Mouse (Mus musculus) forebrain, embryonic 11.5 days (tissue): ENCODE results near the gene Rufy4. TPM values are rescaled to one million over a fixed set of nuclear protein-coding genes. Genes with fewer than 3 reads are reported as not detected.

Source experiments
- ATAC-seq: fragments of 200-750 bp; cut with Nextera tagmentation; replicated peaks from 2 replicates; pipeline ENCODE4 v1.8.0; 2017; ENCODE audit warnings: moderate TSS enrichment; ENCODE audit not compliant: low FRiP score
- DNase-seq: peaks from one replicate; pipeline ENCODE4 v3.0.0-alpha.2; 2017; ENCODE audit warnings: low spot score
- H3K27ac ChIP-seq: fragments of 300-500 bp; sonication (generic); 2 replicates; pipeline ENCODE4 v1.5.1; 2014; ENCODE audit warnings: low read depth, low read length
- H3K27me3 ChIP-seq: fragments of 300-500 bp; sonication (generic); 2 replicates; pipeline ENCODE4 v1.6.1; 2014; ENCODE audit warnings: mild to moderate bottlenecking, low read length, mixed read lengths; ENCODE audit not compliant: control insufficient read depth, insufficient read depth
- H3K36me3 ChIP-seq: fragments of 300-500 bp; sonication (generic); 2 replicates; pipeline ENCODE4 v1.6.1; 2014; ENCODE audit warnings: mild to moderate bottlenecking, low read length, moderate library complexity, mixed read lengths; ENCODE audit not compliant: control insufficient read depth, insufficient read depth
- H3K4me1 ChIP-seq: fragments of 300-500 bp; sonication (generic); replicated peaks from 2 replicates; pipeline ENCODE4 v1.6.1; 2014; ENCODE audit warnings: low read length, mixed read lengths; ENCODE audit not compliant: control insufficient read depth, insufficient read depth
- H3K4me2 ChIP-seq: fragments of 300-500 bp; sonication (generic); 2 replicates; pipeline ENCODE4 v1.6.1; 2014; ENCODE audit warnings: low read depth, mild to moderate bottlenecking, low read length, moderate library complexity, mixed read lengths; ENCODE audit not compliant: severe bottlenecking
- H3K4me3 ChIP-seq: fragments of 300-500 bp; sonication (generic); 2 replicates; pipeline ENCODE4 v1.5.1; 2014; ENCODE audit warnings: low read depth, low read length
- H3K9ac ChIP-seq: fragments of 300-500 bp; sonication (generic); 2 replicates; pipeline ENCODE4 v1.6.1; 2014; ENCODE audit warnings: low read length
- H3K9me3 ChIP-seq: fragments of 300-500 bp; sonication (generic); 2 replicates; pipeline ENCODE4 v1.6.1; 2016; ENCODE audit warnings: low read length, mixed read lengths; ENCODE audit not compliant: control insufficient read depth
- WGBS: fragments of 180-500 bp; shearing (Covaris S2); extraction: QIAGEN DNeasy Blood & Tissue Kit; methylation state at CpG from one replicate; pipeline ENCODE4 v1.1.7; 2014; 5-methylcytosine and 5-hydroxymethylcytosine counted together
- polyA plus RNA-seq: library from polyadenylated mRNA; unstranded; fragments of >200 nt; fragmentation: Nextera tagmentation; extraction: Ambion mirVana; gene quantifications from 2 replicates; pipeline ENCODE4 v1.2.1, GENCODE M21; 2014

Rufy4 gene
- polyA plus RNA-seq, 1 experiment from 2014 or later, result 0.24 TPM

- Histone ChIP-seq H3K36me3 (no peaks in the 10 kb centered on the region), H3K9ac (no peak overlapping the region), H3K4me2 (no peak overlapping the region), H3K4me1 (peaks cover 3% of the 10 kb centered on the region; the same call in 1 of the 2 replicates), H3K9me3 (no peaks in the 10 kb centered on the region), H3K4me3 (no peak overlapping the region), H3K27ac (no peak overlapping the region), H3K27me3 (no peaks in the 10 kb centered on the region)
- whole genome bisulfite sequencing, result 74% methylated on average over 1 of the region's 1 CpGs
- DNase-seq (no peak), ATAC-seq (no peak)
Measured at GRCm38 (mm10) chr1:74088569-74088968, 36.8 kb upstream of the Rufy4 start.

- Histone ChIP-seq H3K9ac (no peak overlapping the region), H3K27ac (no peak overlapping the region), H3K4me3 (peak overlapping the region; percentile 7; the same call in 1 of the 2 replicates)
Measured at GRCm38 (mm10) chr1:74090329-74090728, 35.0 kb upstream of the Rufy4 start.

GRCm38 (mm10) chr1:74091138-74091537, 34.2 kb upstream of the Rufy4 start:
- no peak overlapping the region; the same call in 1 of the 2 replicates for H3K4me3 ChIP-seq
- no peaks in the 10 kb centered on the region; the same call in 1 of the 2 replicates for H3K27me3 ChIP-seq
- H3K27ac ChIP-seq, result no peak overlapping the region
- no peak for ATAC-seq
- peaks cover 3% of the 10 kb centered on the region; the same call in 1 of the 2 replicates for H3K4me1 ChIP-seq
- peak overlapping the region; percentile 32 for H3K9ac ChIP-seq
- H3K36me3 ChIP-seq, result no peaks in the 10 kb centered on the region
- 19% methylated on average over 7 of the region's 7 CpGs for WGBS
- DNase-seq, result no peak
- no peaks in the 10 kb centered on the region for H3K9me3 ChIP-seq
- H3K4me2 ChIP-seq, result no peak overlapping the region

More at GRCm38 (mm10) chr1:74090329-74090728, 35.0 kb upstream of the Rufy4 start:
- DNase-seq (no peak), ATAC-seq (no peak)
- no peaks in the 10 kb centered on the region for H3K36me3 ChIP-seq
- peak overlapping the region; percentile 11; the same call in 1 of the 2 replicates for H3K4me2 ChIP-seq
- H3K9me3 ChIP-seq, result no peaks in the 10 kb centered on the region
- no peaks in the 10 kb centered on the region for H3K27me3 ChIP-seq
- 49% methylated on average over 7 of the region's 7 CpGs for WGBS
- peaks cover 3% of the 10 kb centered on the region; the same call in 1 of the 2 replicates for H3K4me1 ChIP-seq

- H3K4me1 ChIP-seq, result peaks cover 3% of the 10 kb centered on the region; the same call in 1 of the 2 replicates
- peaks cover under 1% of the 10 kb centered on the region; the same call in 1 of the 2 replicates for H3K27me3 ChIP-seq
- no peak for ATAC-seq
- H3K36me3 ChIP-seq, result no peaks in the 10 kb centered on the region
- 43% methylated on average over 6 of the region's 6 CpGs for WGBS
- H3K4me3 ChIP-seq, result no peak overlapping the region
- H3K9ac ChIP-seq, result peak overlapping the region; percentile 32
- no peak for DNase-seq
- no peak overlapping the region for H3K4me2 ChIP-seq
- H3K27ac ChIP-seq, result no peak overlapping the region
- H3K9me3 ChIP-seq, result no peaks in the 10 kb centered on the region
Measured at GRCm38 (mm10) chr1:74091611-74092224, 33.6 kb upstream of the Rufy4 start.

GRCm38 (mm10) chr1:74092242-74092641, 33.1 kb upstream of the Rufy4 start:
- DNase-seq (no peak), ATAC-seq (no peak)
- WGBS, result 59% methylated on average over 10 of the region's 10 CpGs
- Histone ChIP-seq H3K9me3 (no peaks in the 10 kb centered on the region), H3K4me2 (no peak overlapping the region), H3K4me3 (no peak overlapping the region), H3K27ac (no peak overlapping the region), H3K27me3 (peaks cover 3% of the 10 kb centered on the region; the same call in 1 of the 2 replicates), H3K9ac (no peak overlapping the region), H3K36me3 (no peaks in the 10 kb centered on the region), H3K4me1 (peaks cover 3% of the 10 kb centered on the region; the same call in 1 of the 2 replicates)

GRCm38 (mm10) chr1:74093447-74093846, 31.9 kb upstream of the Rufy4 start:
- Histone ChIP-seq H3K9me3 (no peaks in the 10 kb centered on the region), H3K27me3 (peaks cover 5% of the 10 kb centered on the region; the same call in 1 of the 2 replicates), H3K9ac (no peak overlapping the region), H3K27ac (no peak overlapping the region), H3K4me3 (no peak overlapping the region), H3K36me3 (no peaks in the 10 kb centered on the region), H3K4me1 (peaks cover 6% of the 10 kb centered on the region; the same call in 1 of the 2 replicates), H3K4me2 (no peak overlapping the region)
- 91% methylated on average over 5 of the region's 5 CpGs for WGBS
- no peak for DNase-seq
- no peak for ATAC-seq

DNA sequence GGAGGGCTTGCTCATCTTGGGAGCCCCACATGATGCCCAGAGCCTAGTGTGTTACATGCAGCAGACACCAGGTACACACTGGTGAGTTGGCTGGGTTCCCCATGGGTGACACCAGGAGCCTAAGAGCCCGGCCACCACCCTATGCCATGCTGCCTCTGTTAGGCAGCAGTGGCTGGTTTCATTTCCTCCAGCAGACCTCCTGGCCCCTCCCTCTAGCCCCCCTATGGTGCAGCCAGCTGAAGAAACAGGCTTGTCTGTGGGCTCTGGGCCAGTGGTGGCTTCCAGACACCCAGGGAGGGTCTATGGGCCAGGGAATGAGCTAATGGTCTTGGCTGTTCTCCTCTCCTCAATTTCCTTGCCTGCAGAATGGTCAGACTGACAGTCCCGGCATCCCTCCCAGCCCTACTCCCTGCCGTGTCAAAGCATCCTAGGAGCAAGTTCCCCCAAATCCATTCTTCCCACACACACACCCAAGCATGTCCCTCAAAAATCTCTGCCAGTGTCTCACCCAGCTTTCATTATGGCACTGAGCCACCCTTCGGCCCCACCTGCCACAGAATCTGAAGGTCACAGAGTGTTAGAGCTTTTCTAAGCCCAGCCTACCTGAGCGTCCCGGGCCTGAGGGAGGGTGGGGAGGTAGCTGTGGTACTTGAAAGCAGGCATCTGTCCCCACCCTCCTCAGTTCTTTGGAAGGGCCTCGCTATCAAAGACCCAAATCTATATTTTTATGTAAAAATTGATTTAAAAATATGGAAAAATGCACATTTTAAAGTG, 30.7 kb upstream of the Rufy4 start:
- no peak overlapping the region for H3K4me2 ChIP-seq
- H3K27me3 ChIP-seq, result peaks cover 5% of the 10 kb centered on the region; the same call in 1 of the 2 replicates
- DNase-seq (no peak), ATAC-seq (no peak)
- no peak overlapping the region for H3K4me3 ChIP-seq
- no peaks in the 10 kb centered on the region for H3K36me3 ChIP-seq
- H3K9ac ChIP-seq, result no peak overlapping the region
- no peak overlapping the region for H3K27ac ChIP-seq
- WGBS, result 54% methylated on average over 7 of the region's 7 CpGs
- H3K9me3 ChIP-seq, result no peaks in the 10 kb centered on the region
- H3K4me1 ChIP-seq, result peaks cover 6% of the 10 kb centered on the region; the same call in 1 of the 2 replicates

GRCm38 (mm10) chr1:74095296-74095695, 30.0 kb upstream of the Rufy4 start:
- H3K4me1 ChIP-seq, result peaks cover 6% of the 10 kb centered on the region; the same call in 1 of the 2 replicates
- H3K4me3 ChIP-seq, result no peak overlapping the region
- ATAC-seq, result no peak
- WGBS, result 64% methylated on average over 6 of the region's 6 CpGs
- H3K4me2 ChIP-seq, result no peak overlapping the region
- peaks cover 7% of the 10 kb centered on the region; the same call in 1 of the 2 replicates for H3K27me3 ChIP-seq
- no peaks in the 10 kb centered on the region for H3K9me3 ChIP-seq
- no peak for DNase-seq
- H3K36me3 ChIP-seq, result no peaks in the 10 kb centered on the region
- no peak overlapping the region for H3K9ac ChIP-seq
- no peak overlapping the region for H3K27ac ChIP-seq
